Mouse (Mus musculus): ENCODE data around the gene 1700016H13Rik. TPM values are rescaled to one million over a fixed set of nuclear protein-coding genes. Genes with fewer than 3 reads are reported as not detected.

1700016H13Rik gene
- total RNA-seq (2017), result not detected in 2 replicates

DNA sequence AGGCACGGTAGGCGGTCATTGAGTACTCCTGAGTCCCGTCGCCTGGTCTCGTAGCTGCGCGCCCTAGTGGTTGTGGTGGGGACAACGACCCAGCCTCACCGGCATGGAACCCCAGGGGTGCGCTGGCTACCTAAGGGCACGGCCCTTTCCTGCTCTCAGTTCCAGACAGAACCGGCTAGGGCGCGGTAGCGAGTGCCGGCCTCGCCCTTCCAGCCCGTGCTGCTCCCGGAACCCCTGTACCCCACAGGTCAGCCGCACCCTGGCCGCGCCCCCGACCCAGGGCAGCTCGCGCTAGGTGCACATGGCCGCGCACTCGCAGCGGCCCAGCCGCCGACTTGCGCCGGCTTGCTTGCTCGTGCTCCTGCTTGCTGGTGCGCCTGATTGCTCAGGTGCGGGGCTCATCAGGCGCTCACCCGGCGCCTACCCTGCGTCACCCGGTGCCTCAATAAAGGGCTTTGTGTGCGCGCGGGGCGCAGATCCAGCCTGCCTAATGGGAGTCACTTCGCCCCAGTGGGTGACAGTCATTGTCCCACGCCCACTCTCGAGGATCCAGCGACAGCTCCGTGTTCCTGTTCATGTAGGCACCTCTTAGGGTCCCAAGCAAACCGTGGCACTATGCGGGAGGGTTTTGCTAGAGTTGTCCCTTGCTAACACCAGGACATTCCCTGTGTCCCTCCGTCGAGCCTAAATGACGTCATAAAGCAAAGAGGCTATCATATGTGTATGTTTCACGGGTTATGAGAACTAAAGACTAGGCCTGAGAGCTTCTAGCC lies at the start of gene 1700016H13Rik:
Gene 1700016H13Rik (minus strand): TSS at position 665 of the 773 bp plus-strand sequence.
- ATAC-seq (replicated peaks; ENCODE audit: low read depth, poor library complexity, severe bottlenecking), result peak; percentile 82

DNA sequence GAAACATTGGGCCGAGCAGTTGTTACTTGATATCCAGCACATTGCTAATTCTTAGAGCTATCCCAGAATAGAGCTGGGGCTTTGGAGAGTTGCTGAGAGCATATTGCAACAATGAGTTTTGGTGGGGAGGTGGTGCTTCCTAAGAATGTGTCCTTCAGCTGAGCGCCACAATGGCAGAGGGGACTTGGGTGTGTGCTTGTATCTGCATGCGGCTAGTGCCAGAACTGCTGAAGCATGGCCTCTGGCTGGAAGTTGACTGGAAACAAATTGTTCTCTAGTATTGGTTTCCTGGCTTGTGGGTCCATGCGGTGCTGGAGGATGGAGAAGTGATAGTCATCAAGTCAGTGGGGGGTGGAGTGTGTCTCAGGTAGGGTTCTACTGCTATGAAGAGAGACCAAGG lies 49.5 kb upstream of the 1700016H13Rik start:
- ATAC-seq (replicated peaks; ENCODE audit: low read depth, poor library complexity, severe bottlenecking), result no peak

DNA sequence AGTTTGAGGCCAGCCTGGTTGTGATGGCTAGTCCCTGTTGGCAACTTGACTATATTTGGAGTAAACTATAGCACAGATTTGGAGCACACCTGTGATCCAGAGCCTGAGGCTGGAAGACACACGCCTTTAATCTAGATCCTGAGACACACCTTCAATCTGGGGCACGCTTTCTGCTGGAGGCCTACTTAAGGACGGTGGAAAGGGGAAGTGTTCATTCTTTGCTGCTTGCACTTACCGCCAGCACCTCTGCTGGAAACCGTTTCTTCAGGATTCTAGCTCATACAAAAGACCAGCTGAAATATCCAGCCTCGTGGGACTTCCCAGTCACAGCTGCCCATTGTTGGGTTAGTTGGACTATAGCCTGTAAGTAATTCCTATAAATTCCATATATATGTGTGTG lies 46.7 kb upstream of the 1700016H13Rik start:
- ATAC-seq (replicated peaks; ENCODE audit: low read depth, poor library complexity, severe bottlenecking), result peak; percentile 43

DNA sequence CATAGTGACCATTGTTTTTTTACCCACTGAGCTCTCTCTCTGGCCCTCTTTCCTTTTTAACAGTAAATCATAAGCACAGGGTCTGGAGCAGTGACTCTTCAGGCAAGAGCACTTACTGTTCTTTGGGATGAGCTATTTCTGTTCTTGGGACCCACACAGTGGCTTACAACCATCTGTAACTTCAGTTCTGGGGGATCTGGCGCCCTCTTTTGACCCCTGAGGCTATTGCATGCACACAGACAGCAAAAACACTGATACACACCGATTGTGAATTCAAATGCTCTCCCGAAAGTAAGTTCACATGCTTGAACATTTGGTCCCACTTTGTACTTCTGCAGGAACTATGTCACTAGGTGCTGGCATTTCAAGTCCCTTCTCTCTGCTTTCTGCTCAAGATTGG lies 45.7 kb upstream of the 1700016H13Rik start:
- ATAC-seq (replicated peaks; ENCODE audit: low read depth, poor library complexity, severe bottlenecking), result 0 out of 2 replicates have a peak, but pooled peaks have one; percentile 26

DNA sequence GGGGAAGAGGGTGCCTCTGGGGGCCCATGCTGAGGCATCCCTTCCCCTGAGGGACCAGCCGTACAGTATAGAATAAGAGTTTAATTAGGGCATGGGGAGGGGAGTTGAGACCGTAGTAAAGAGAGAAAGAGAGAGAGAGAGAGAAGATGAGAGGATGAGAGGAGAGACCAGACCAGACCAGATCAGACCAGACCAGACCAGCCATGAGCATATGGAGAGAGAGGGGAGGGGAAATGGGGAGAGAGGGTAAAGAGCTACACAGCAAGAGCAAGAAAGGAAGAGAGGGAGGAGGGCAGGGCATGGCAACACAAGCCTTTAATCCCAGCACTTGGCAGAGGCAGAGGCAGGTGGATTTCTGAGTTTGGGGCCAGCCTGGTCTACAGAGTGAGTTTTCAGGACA lies 44.9 kb upstream of the 1700016H13Rik start:
- ATAC-seq (replicated peaks; ENCODE audit: low read depth, poor library complexity, severe bottlenecking), result no peak

DNA sequence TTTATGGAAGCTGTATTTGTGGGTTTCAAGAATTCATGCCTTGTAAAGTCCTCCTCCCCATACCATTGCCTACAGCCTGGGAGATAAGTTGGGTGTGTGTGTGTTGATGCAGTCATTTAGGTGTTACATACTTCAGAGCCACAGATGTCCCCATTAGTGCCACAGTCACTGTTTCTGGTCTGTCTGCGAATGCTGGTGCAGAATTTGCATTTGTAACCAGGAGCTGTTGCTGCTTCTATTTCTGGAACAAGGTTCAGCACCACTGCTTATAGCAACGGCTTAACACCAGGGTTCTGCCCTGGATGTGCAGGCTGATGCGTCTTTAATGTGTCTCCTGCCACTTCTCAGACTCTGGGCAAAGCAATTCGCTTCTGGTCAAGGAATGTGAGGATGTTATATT lies 43.7 kb upstream of the 1700016H13Rik start:
- no peak for ATAC-seq (replicated peaks; ENCODE audit: low read depth, poor library complexity, severe bottlenecking)

DNA sequence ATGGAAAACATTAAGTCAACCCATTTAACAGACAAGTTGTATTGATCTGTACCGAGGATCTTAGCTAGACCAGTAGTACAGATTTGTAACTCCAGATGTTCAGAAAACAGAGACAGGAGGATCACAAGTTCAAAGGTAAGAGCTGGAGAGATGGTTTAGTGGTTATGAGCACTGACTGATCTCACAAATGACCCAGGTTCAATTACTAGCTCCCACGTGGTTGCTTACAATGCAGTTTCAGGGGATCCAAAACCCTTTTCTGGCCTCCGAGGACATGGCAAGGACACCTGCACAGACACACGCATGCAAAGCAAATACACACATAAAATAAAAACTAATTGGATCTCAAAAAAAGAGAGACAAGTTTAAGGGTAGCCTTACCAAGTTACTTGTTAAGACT lies 42.8 kb upstream of the 1700016H13Rik start:
- no peak for ATAC-seq (replicated peaks; ENCODE audit: low read depth, poor library complexity, severe bottlenecking)

DNA sequence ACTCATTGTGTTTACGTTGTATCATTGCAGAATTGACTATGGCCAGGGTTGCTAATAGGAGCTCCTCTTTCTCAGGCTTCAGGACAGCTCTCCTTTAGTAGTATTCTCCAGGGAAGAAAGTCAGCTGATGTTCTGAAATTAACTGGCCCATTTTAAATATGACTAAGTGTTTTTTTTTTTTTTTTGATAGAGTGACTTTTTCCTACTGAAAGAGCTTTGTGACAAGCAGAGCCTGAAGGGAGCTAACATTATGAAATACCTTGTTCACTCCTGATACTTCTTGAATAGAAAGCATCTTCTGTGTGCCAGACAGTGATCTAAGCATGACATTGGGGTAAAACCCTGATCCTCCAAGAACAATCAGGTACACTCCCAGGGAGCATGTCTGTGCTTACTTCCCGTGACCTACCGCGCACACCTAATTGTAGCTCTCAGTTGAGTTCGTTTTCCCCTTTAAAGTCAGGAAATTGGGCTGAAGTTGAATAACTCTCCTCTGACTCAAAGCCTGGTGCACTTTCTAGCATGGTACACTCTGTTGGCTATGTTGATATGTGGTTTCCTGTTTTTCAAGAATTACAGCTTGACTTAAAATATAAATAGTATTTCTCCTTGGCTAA lies 42.2 kb upstream of the 1700016H13Rik start:
- ATAC-seq (replicated peaks; ENCODE audit: low read depth, poor library complexity, severe bottlenecking), result no peak

DNA sequence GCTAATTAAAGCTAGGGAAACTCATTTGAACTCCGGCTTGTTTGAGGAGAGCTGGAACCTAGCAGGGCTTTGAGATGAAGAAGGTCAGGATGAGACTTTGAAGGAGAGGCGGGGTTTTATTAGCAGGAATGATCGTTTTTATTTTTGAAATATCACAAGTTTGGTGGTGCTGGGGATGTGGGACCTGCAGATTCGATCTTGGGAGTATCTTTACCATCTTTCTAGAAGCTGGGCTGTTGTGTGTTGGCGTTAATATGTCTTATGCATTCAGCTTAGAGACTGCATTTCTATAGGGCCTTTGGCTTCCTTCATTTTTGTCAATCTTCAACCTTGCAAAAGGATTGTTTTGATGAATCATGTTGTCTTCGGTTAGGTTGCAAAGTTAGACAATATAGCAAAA lies 38.3 kb upstream of the 1700016H13Rik start:
- ATAC-seq (replicated peaks; ENCODE audit: low read depth, poor library complexity, severe bottlenecking), result no peak

DNA sequence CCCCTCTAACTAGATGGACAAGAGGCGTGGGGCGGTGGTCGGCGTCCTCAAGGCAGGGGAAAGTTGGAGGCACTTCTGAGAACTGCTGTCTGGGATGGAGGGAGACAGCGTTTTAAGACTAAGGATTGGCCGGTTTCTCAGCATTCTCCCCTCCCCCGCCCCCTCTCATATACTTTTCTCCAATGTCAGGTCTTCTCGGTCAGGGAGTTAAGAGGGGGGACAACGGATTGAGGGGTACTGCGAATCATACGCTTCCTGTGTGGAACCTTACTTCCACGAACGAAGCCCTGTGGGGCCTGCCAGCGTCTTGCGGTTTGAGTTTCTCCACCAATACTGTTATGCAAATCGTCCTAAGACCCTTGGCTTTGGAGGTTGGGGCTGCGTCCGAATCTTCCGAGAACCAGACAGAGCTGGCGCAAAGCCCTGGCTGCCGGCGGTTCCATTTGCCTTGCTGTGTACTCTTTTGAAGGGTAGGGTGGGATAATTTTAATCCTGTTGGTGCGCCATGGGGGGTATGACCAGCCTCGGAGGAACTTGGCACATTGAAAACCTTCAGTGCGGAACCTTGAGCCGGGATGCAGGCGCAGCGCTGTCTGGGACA lies 37.3 kb upstream of the 1700016H13Rik start:
- ATAC-seq (replicated peaks; ENCODE audit: low read depth, poor library complexity, severe bottlenecking), result peak; percentile 62

DNA sequence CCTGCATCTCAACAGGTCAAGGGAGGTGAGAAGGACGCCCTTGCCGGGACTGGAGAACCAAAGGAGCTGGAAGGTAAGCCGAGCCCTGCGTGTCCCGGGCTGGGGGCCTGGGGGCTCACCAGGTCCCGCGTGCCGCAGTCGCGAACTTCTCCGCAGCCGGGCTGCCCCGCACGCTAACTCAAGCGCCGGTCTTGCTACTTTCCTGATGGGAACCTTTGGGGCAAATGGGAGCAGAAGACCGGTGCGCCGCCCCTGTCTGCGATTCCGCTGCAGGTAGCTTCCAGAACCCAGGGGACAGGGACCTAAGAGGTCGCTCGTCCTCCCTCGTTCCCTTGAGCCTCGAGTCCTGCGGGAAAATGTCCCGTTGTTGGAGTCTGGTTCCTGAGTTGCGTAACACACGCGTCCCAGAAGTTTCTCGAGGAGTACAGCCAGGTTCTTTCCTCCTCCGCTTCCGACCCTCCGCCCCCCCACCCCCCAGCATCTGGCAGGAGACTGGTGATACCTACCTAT lies 36.8 kb upstream of the 1700016H13Rik start:
- ATAC-seq (replicated peaks; ENCODE audit: low read depth, poor library complexity, severe bottlenecking), result no peak

DNA sequence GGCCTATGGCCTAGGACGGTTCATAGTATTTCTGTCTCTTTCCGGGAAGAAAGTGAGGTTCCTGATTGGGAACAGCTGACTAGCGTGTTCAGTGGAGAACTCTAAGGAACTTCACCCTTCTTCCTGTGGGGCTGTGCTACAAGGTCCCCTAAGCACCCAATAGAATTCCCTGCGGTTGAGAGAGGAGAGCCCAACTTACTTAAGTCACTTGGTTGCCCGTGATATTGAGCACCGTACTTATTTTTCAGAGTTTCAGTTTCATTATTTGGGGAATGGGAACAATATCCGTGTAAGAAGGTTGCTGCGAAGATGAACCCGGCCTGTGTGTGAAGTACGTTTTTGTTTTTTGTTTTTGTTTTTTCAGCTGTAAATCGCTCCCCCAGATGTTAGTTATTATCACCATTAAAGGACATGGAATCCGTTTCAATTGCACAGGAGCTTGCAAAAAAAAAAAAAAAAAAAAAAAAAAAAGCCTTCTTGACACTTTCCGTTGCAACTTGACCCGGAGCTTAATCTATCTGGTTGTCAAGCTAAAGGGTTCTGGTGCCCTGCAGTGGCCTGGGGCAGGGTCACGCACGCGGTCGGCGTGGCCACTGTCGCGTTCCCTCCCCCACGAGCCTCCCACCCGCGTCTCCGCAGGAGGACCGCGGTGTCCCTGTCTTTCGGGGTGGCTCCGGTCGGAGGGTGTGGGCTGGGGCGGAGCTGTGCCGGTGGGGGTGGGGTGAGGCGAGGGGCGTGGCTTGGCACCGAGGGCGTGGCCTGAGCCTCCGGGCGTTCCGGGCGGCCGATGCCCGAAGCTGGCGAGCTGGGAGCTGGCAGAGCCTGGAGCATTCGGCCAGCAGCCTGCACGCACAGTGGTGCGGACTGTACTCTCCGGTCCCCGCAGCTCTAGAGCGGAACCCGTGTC lies 36.1 kb upstream of the 1700016H13Rik start, which contains the start of gene Aff1:
Gene Aff1 (plus strand): TSS at position 751 of the 907 bp plus-strand sequence.
- peak; percentile 79 for ATAC-seq (replicated peaks; ENCODE audit: low read depth, poor library complexity, severe bottlenecking)

DNA sequence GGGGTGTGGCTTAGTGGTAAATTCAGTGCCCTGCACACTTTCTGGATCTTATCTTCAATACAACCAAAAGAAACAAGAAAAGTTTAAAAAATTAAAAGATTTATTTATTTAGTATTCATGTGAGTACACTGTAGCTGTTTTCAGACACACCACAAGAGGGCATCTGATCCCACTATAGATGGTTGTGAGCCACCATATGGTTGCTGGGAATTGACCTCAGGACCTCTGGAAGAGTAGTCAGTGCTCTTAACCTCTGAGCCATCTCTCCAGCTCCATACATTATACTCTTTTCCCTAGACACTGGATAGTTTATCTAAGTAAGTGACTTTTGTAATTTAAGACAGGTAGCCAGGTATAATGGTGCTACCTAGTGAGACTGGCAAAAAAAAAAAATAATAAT lies 35.4 kb upstream of the 1700016H13Rik start:
- ATAC-seq (replicated peaks; ENCODE audit: low read depth, poor library complexity, severe bottlenecking), result no peak

DNA sequence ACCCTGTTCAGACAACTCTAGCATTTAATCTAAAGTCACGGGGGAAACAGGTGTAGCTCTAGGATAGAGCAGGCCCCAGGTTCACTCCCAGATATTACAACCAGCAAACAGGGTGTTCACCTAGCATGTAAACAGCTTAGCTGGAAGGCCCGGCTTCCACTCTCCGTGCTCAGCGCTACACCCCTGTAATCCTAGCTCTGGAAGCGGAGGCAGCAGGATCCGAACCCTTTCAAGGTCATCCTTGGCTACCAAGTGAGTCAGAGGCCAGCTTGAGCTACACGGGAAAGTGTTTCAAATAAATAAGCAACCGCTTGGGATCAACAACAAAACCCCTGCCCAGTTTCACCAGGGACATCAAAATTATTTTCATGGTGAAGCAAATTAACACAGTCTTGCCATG lies 34.4 kb upstream of the 1700016H13Rik start:
- ATAC-seq (replicated peaks; ENCODE audit: low read depth, poor library complexity, severe bottlenecking), result no peak

DNA sequence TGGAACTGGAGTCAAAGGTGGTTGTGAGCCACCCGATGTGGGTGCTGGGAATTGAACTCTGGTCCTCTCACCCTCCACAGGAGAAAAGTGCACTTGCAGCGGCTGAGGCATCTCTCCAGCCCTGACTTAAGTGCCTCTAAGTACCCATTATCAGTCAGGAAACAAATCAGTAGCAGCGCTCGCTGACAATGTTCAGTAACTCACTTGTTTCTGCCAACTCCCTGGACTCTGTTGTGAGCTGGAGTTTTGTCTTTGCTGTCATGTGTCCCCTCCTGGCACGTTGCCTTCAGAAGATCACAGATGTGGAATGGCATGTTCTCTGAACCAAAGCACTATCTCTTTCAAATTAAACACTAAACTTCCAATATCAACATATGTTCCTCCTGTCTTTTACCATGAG lies 33.8 kb upstream of the 1700016H13Rik start:
- ATAC-seq (replicated peaks; ENCODE audit: low read depth, poor library complexity, severe bottlenecking), result no peak

DNA sequence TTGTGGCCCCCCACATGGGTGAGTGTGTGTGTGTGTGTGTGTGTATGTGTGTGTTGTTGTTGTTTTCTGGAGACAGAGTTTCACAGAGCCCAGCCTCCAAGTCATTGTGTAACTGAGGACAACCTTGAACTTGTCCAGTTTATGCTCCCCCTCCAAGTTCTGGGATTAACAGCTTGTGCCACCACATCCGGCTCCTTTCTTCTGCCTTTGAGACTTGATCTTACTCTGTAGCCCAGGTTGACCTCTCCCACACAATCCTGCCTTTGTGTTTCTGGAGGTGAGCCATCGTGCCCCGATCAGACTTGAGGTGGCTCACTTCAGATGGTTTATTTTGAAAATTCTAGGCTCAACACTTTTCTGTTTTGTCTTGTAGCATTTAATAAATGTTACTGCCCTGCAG lies 26.0 kb upstream of the 1700016H13Rik start:
- ATAC-seq (replicated peaks; ENCODE audit: low read depth, poor library complexity, severe bottlenecking), result no peak

DNA sequence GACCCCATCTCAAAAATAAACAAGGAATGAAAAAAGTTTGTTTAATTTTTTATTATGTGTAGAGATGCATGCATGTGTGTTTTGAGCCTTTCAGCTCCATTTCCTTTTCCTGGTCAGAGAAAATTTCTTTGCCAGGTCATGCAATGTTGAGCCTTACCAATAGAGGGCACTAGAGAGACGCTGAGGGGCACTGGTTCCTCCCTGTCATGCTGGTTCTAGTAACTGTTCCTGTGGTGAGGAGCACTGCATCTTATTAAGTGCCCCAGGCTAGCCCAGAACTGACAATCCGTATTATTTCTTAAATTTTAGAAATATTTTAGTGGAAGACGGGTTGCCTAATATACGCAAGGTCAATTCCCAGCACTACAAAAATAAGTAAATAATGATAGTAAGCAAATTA lies 24.6 kb upstream of the 1700016H13Rik start:
- peak; percentile 97 for ATAC-seq (replicated peaks; ENCODE audit: low read depth, poor library complexity, severe bottlenecking)

DNA sequence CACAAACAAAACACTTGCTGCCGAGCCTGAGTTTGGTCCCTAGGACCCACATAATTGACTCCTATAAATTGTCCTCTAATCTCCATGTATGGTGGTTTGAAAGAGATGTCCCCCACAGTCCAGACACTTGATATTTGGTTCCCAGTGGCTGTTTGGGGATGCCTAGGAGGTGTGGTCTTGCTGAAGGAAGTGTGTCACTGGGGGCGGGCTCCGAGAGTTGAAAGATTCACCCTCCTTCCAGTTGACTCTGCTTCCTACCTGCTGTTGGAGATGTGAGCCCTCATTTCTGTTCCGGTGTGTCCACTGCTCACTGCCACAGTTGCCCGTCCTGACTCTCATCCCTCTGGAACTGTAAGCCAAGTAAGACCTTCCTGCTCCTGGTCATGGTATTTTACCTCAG lies 23.2 kb upstream of the 1700016H13Rik start:
- no peak for ATAC-seq (replicated peaks; ENCODE audit: low read depth, poor library complexity, severe bottlenecking)

DNA sequence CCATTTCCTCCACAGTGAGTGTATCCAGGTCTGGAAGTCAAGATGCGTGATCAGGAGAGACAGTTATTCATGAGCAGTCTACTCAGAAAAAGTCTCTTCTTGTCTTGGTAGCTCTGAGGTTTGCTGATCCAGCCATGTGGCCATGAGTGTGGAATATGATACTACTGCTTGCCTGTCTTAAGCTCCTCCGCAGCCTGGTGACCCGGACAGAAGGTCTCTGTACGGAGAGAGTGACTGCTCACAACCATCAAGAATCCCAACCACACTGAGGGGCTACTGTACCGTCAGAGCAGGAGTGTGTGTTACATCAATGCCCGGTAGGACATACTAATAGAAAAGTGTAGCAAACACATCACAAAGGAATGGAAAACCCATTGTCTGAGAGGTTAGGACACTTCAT lies 22.1 kb upstream of the 1700016H13Rik start:
- ATAC-seq (replicated peaks; ENCODE audit: low read depth, poor library complexity, severe bottlenecking), result no peak

DNA sequence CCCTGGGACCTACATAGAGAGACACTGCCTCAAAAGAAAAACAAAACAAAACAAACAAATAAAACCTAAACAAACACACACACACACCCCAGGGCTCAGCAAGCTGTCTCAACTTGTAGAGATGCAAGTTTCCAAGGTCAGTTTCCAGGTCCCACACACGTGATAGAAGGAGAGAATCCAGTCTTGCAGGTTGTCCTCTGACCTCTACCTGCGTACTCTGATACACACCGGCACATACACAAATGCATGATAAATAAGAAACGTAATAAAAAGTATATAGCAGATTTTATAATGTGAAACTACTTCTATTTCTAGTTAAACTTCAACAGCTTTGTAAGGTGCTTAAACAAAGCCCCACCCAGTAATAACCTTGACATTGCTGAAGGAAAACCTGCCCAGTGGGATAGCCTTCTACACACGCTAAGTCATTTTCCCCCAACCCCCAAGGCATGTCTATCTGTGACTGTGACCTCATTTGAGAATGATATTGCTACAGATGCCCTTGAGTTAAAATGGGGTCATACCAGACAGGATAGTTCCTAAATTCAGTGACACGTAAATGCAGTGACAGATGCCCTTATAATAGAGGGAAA lies 20.6 kb upstream of the 1700016H13Rik start:
- ATAC-seq (replicated peaks; ENCODE audit: low read depth, poor library complexity, severe bottlenecking), result no peak
